Mouse (Mus musculus): ENCODE measurements around the gene Cdc37l1. TPM values are rescaled to one million over a fixed set of nuclear protein-coding genes. Genes with fewer than 3 reads are reported as not detected.
A peak's percentile ranks its signal among the peaks of the same experiment; 100 is the strongest.

The Cdc37l1 gene
- polyA plus RNA-seq, 1 experiment from 2014 or later, result 19.7 TPM

- under 1% methylated on average over 53 of the region's 68 CpGs for WGBS
- TF ChIP-seq CTCF (IDR thresholded peaks at IDR 0.05; ENCODE audit: low read depth), result peak; percentile 60
Measured at GRCm38 (mm10) chr19:29047334-29048170, 57.4 kb downstream of the Cdc37l1 start, which contains the start of gene Ak3. Gene Ak3, minus strand, starts transcription at chr19:29047961.

DNA sequence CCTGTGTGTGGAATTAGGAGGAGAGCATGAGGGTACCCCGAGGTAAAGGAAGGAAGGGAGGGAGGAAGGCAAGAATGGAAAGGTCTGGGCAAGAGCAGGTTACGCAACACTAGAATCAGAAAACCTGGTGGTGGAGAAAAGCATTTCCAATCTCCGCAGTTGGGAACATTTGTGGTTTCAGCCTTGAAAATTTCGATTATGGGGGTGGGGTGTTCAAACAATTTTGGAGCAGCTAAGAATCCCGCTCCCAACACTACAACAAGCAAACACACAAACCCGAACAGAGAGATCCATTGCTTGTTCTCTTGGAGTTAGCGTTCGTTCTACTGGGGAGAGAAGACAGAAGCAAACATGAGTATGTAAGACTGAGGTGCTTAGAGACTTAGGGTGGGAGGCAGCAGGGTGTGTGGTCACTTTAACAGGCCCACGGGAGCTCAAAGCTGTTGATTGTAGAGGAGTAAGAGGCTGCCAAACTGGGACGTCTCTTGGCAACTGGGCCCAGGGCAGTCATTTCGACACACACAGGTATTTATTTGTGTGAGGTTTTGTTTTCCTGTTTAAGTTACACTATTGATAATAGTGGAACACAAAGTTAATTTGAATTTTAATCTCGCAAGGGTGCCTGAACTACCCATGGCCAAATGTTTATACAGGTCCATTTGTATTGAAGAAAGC, 59.4 kb downstream of the Cdc37l1 start:
- no peaks in the 10 kb centered on the region for H3K27me3 ChIP-seq (replicated peaks; ENCODE audit: control insufficient read depth, insufficient read depth, low read length)
- 77% methylated on average over 12 of the region's 12 CpGs for WGBS
- ATAC-seq, result no peak
- H3K36me3 ChIP-seq (ENCODE audit: control insufficient read depth, insufficient read depth), result no peaks in the 10 kb centered on the region
- H3K4me1 ChIP-seq (replicated peaks; ENCODE audit: control insufficient read depth, insufficient read depth, low read length), result no peaks in the 10 kb centered on the region
- H3K4me3 ChIP-seq (ENCODE audit: low read depth, low read length), result no peak overlapping the region
- no peak overlapping the region for H3K27ac ChIP-seq (ENCODE audit: low read depth, low read length)
- no peaks in the 10 kb centered on the region for H3K9me3 ChIP-seq (ENCODE audit: control insufficient read depth)
- no peak overlapping the region for H3K9ac ChIP-seq (ENCODE audit: low read depth, low read length)
- no peak overlapping the region for H3K4me2 ChIP-seq (replicated peaks; ENCODE audit: low read depth)
- TF ChIP-seq CTCF (IDR thresholded peaks at IDR 0.05; ENCODE audit: low read depth), result no peak

More at GRCm38 (mm10) chr19:29047334-29048170, 57.4 kb downstream of the Cdc37l1 start, which contains the start of gene Ak3:
- ATAC-seq, result peak; percentile 82
- no peaks in the 10 kb centered on the region for H3K9me3 ChIP-seq (ENCODE audit: control insufficient read depth)
- peak within 1 kb of the TSS; percentile 89 for H3K4me2 ChIP-seq (replicated peaks; ENCODE audit: low read depth)
- peak within 1 kb of the TSS; percentile 75 for H3K9ac ChIP-seq (ENCODE audit: low read depth, low read length)
- peak within 1 kb of the TSS; percentile 83 for H3K27ac ChIP-seq (ENCODE audit: low read depth, low read length)
- H3K27me3 ChIP-seq (replicated peaks; ENCODE audit: control insufficient read depth, insufficient read depth, low read length), result no peaks in the 10 kb centered on the region
- H3K4me3 ChIP-seq (ENCODE audit: low read depth, low read length), result peak within 1 kb of the TSS; percentile 65
- H3K36me3 ChIP-seq (ENCODE audit: control insufficient read depth, insufficient read depth), result no peaks in the 10 kb centered on the region
- H3K4me1 ChIP-seq (replicated peaks; ENCODE audit: control insufficient read depth, insufficient read depth, low read length), result no peaks in the 10 kb centered on the region

- TF ChIP-seq CTCF (IDR thresholded peaks at IDR 0.05; ENCODE audit: low read depth), result no peak
- H3K9me3 ChIP-seq (ENCODE audit: control insufficient read depth), result no peaks in the 10 kb centered on the region
- H3K9ac ChIP-seq (ENCODE audit: low read depth, low read length), result no peak overlapping the region
- WGBS, result 61% methylated on average over 9 of the region's 9 CpGs
- H3K36me3 ChIP-seq (ENCODE audit: control insufficient read depth, insufficient read depth), result no peaks in the 10 kb centered on the region
- H3K4me2 ChIP-seq (replicated peaks; ENCODE audit: low read depth), result no peak overlapping the region
- H3K27me3 ChIP-seq (replicated peaks; ENCODE audit: control insufficient read depth, insufficient read depth, low read length), result no peaks in the 10 kb centered on the region
- H3K4me3 ChIP-seq (ENCODE audit: low read depth, low read length), result no peak overlapping the region
- ATAC-seq, result no peak
- no peaks in the 10 kb centered on the region for H3K4me1 ChIP-seq (replicated peaks; ENCODE audit: control insufficient read depth, insufficient read depth, low read length)
- no peak overlapping the region for H3K27ac ChIP-seq (ENCODE audit: low read depth, low read length)
Measured at GRCm38 (mm10) chr19:29050186-29050980, 60.2 kb downstream of the Cdc37l1 start.

DNA sequence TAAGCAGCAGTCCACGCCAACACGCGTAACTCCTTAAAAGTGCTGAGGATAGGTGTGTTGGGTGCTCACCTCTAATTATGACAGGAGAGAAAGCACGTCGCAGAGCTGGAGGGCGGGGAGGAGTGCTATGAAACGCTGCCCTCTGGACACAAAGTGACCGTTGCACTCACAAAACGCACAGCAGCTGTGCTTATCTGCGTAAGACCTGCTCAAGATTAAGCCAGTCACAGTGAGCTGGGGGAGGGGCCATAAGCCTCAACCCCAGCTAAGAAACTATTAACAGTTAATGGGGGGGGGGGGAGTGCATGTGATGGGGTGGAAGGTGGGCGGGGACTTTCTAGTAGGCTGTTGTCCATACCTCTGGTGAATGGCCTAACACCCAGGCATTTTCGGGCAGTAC, 62.6 kb downstream of the Cdc37l1 start:
- no peak for TF ChIP-seq CTCF (IDR thresholded peaks at IDR 0.05; ENCODE audit: low read depth)
- no peak overlapping the region for H3K9ac ChIP-seq (ENCODE audit: low read depth, low read length)
- H3K4me3 ChIP-seq (ENCODE audit: low read depth, low read length), result no peak overlapping the region
- no peak overlapping the region for H3K27ac ChIP-seq (ENCODE audit: low read depth, low read length)
- no peaks in the 10 kb centered on the region for H3K36me3 ChIP-seq (ENCODE audit: control insufficient read depth, insufficient read depth)
- no peaks in the 10 kb centered on the region for H3K4me1 ChIP-seq (replicated peaks; ENCODE audit: control insufficient read depth, insufficient read depth, low read length)
- peak; percentile 58 for ATAC-seq
- H3K27me3 ChIP-seq (replicated peaks; ENCODE audit: control insufficient read depth, insufficient read depth, low read length), result no peaks in the 10 kb centered on the region
- H3K9me3 ChIP-seq (ENCODE audit: control insufficient read depth), result no peaks in the 10 kb centered on the region
- no peak overlapping the region for H3K4me2 ChIP-seq (replicated peaks; ENCODE audit: low read depth)
- 55% methylated on average over 12 of the region's 12 CpGs for WGBS

DNA sequence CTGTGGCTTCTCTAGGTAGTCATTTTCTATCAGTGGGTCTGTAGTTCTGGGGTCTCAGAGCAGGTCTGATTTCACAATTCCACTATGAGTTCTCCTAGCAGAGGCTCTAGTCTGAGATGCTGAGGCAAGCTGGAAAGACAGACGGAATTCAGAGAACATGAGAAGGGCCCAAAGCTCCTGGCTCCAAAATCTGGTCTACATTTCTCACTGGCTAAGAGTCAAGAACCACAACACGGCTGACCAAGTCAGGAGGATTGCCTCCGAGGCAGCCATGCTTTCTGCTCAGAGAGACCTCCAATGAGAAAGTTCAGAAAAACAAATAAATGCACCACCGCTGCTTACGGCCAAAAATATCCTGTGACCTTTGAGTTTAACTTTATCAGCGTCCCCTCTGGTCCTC, 64.4 kb downstream of the Cdc37l1 start:
- H3K9ac ChIP-seq (ENCODE audit: low read depth, low read length), result no peak overlapping the region
- no peak overlapping the region for H3K27ac ChIP-seq (ENCODE audit: low read depth, low read length)
- no peak overlapping the region for H3K4me3 ChIP-seq (ENCODE audit: low read depth, low read length)
- H3K36me3 ChIP-seq (ENCODE audit: control insufficient read depth, insufficient read depth), result no peaks in the 10 kb centered on the region
- no peaks in the 10 kb centered on the region for H3K27me3 ChIP-seq (replicated peaks; ENCODE audit: control insufficient read depth, insufficient read depth, low read length)
- no peak for TF ChIP-seq CTCF (IDR thresholded peaks at IDR 0.05; ENCODE audit: low read depth)
- no peak for ATAC-seq
- H3K9me3 ChIP-seq (ENCODE audit: control insufficient read depth), result no peaks in the 10 kb centered on the region
- WGBS, result 56% methylated on average over 6 of the region's 6 CpGs
- no peak overlapping the region for H3K4me2 ChIP-seq (replicated peaks; ENCODE audit: low read depth)
- H3K4me1 ChIP-seq (replicated peaks; ENCODE audit: control insufficient read depth, insufficient read depth, low read length), result no peaks in the 10 kb centered on the region

- Histone ChIP-seq H3K4me1 (replicated peaks; ENCODE audit: control insufficient read depth, insufficient read depth, low read length) (no peaks in the 10 kb centered on the region), H3K27me3 (replicated peaks; ENCODE audit: control insufficient read depth, insufficient read depth, low read length) (no peaks in the 10 kb centered on the region), H3K9me3 (ENCODE audit: control insufficient read depth) (no peaks in the 10 kb centered on the region), H3K27ac (ENCODE audit: low read depth, low read length) (no peak overlapping the region), H3K4me2 (replicated peaks; ENCODE audit: low read depth) (no peak overlapping the region), H3K9ac (ENCODE audit: low read depth, low read length) (no peak overlapping the region), H3K4me3 (ENCODE audit: low read depth, low read length) (no peak overlapping the region), H3K36me3 (ENCODE audit: control insufficient read depth, insufficient read depth) (no peaks in the 10 kb centered on the region)
- WGBS, result 91% methylated on average over 4 of the region's 4 CpGs
- ATAC-seq, result no peak
- TF ChIP-seq CTCF (IDR thresholded peaks at IDR 0.05; ENCODE audit: low read depth), result no peak
Measured at GRCm38 (mm10) chr19:29055469-29055868, 65.3 kb downstream of the Cdc37l1 start.

Measured in intestine, postnatal 0 days (tissue).